Mouse (Mus musculus) hindbrain, embryonic 12.5 days (tissue): Measurements from ENCODE around the gene Cd151. TPM values are rescaled to one million over a fixed set of nuclear protein-coding genes. Genes with fewer than 3 reads are reported as not detected.

Source experiments
- ATAC-seq: fragments of 200-750 bp; cut with Nextera tagmentation; 2 replicates; pipeline ENCODE4 v1.8.0; 2017; ENCODE audit warnings: moderate TSS enrichment; ENCODE audit not compliant: low FRiP score
- H3K27ac ChIP-seq: fragments of 300-500 bp; sonication (generic); 2 replicates; pipeline ENCODE4 v1.5.1; 2016; ENCODE audit warnings: mild to moderate bottlenecking
- H3K27me3 ChIP-seq: fragments of 300-500 bp; sonication (generic); 2 replicates; pipeline ENCODE4 v1.6.1; 2016; ENCODE audit warnings: mild to moderate bottlenecking
- H3K36me3 ChIP-seq: fragments of 300-500 bp; sonication (generic); 2 replicates; pipeline ENCODE4 v1.6.1; 2016; ENCODE audit warnings: mild to moderate bottlenecking
- H3K4me1 ChIP-seq: fragments of 300-500 bp; sonication (generic); 2 replicates; pipeline ENCODE4 v1.6.1; 2016
- H3K4me2 ChIP-seq: fragments of 300-500 bp; sonication (generic); replicated peaks from 2 replicates; pipeline ENCODE4 v1.6.1; 2016; ENCODE audit warnings: mild to moderate bottlenecking
- H3K4me3 ChIP-seq: fragments of 300-500 bp; sonication (generic); 2 replicates; pipeline ENCODE4 v1.5.1; 2016; ENCODE audit warnings: mild to moderate bottlenecking
- H3K9ac ChIP-seq: fragments of 300-500 bp; sonication (generic); 2 replicates; pipeline ENCODE4 v1.6.1; 2016; ENCODE audit warnings: mild to moderate bottlenecking, moderate library complexity
- H3K9me3 ChIP-seq: fragments of 300-500 bp; sonication (generic); replicated peaks from 2 replicates; pipeline ENCODE4 v1.6.1; 2016; ENCODE audit warnings: mild to moderate bottlenecking
- WGBS: fragments of 180-500 bp; shearing (Covaris S2); methylation state at CpG from one replicate; pipeline ENCODE4 v1.1.7; 2016; 5-methylcytosine and 5-hydroxymethylcytosine counted together
- polyA plus RNA-seq: library from polyadenylated mRNA; unstranded; fragments of >200 nt; fragmentation: Nextera tagmentation; extraction: Ambion mirVana; gene quantifications from 2 replicates; pipeline ENCODE4 v1.2.1, GENCODE M21; 2016

Cd151 gene
- polyA plus RNA-seq, 1 experiment from 2014 or later = 14.4 TPM

- Histone ChIP-seq H3K9ac (no peak overlapping the region), H3K4me3 (no peak overlapping the region), H3K27me3 (peaks cover 17% of the 10 kb centered on the region), H3K36me3 (peaks cover 35% of the 10 kb centered on the region), H3K4me1 (peaks cover 21% of the 10 kb centered on the region), H3K27ac (no peak overlapping the region), H3K4me2 (no peak overlapping the region), H3K9me3 (no peaks in the 10 kb centered on the region)
- no peak for ATAC-seq
- WGBS = 83% methylated on average over 2 of the region's 2 CpGs
Observed at GRCm38 (mm10) chr7:141453636-141454035, 13.6 kb upstream of the Cd151 start.

- Histone ChIP-seq H3K4me2 (peak within 1 kb of the TSS; percentile 89), H3K36me3 (peaks cover 25% of the 10 kb centered on the region), H3K27me3 (peaks cover 31% of the 10 kb centered on the region), H3K9me3 (no peaks in the 10 kb centered on the region), H3K27ac (peak within 1 kb of the TSS; percentile 52), H3K9ac (peak within 1 kb of the TSS; percentile 63), H3K4me1 (peaks cover 17% of the 10 kb centered on the region), H3K4me3 (peak within 1 kb of the TSS; percentile 59)
- ATAC-seq = peak; percentile 81
- WGBS = under 1% methylated on average over 45 of the region's 45 CpGs
Observed at GRCm38 (mm10) chr7:141454967-141455551, 12.1 kb upstream of the Cd151 start, which contains the start of gene Pnpla2. Gene Pnpla2, plus strand, starts transcription at chr7:141455198.

GRCm38 (mm10) chr7:141455610-141456314 lies 11.4 kb upstream of the Cd151 start:
- Histone ChIP-seq H3K4me2 (peak overlapping the region; percentile 89), H3K4me3 (peak overlapping the region; percentile 59), H3K27me3 (peaks cover 38% of the 10 kb centered on the region), H3K9me3 (no peaks in the 10 kb centered on the region), H3K9ac (peak overlapping the region; percentile 63), H3K36me3 (peaks cover 19% of the 10 kb centered on the region), H3K27ac (peak overlapping the region; percentile 52; the same call in 1 of the 2 replicates), H3K4me1 (peaks cover 17% of the 10 kb centered on the region)
- WGBS = 2% methylated on average over 23 of the region's 23 CpGs
- peak; percentile 42 for ATAC-seq

- Histone ChIP-seq H3K9ac (no peak overlapping the region), H3K4me1 (peaks cover 20% of the 10 kb centered on the region), H3K27ac (no peak overlapping the region), H3K4me3 (no peak overlapping the region), H3K9me3 (no peaks in the 10 kb centered on the region), H3K27me3 (peaks cover 48% of the 10 kb centered on the region), H3K4me2 (no peak overlapping the region; the same call in 1 of the 2 replicates), H3K36me3 (peaks cover 9% of the 10 kb centered on the region)
- no peak for ATAC-seq
- WGBS = 95% methylated on average over 6 of the region's 6 CpGs
Observed at GRCm38 (mm10) chr7:141456739-141457138, 10.5 kb upstream of the Cd151 start.

GRCm38 (mm10) chr7:141457236-141457635 lies 10.0 kb upstream of the Cd151 start:
- Histone ChIP-seq H3K27ac (no peak overlapping the region), H3K9ac (no peak overlapping the region), H3K36me3 (peaks cover 4% of the 10 kb centered on the region; the same call in 1 of the 2 replicates), H3K4me1 (peaks cover 25% of the 10 kb centered on the region), H3K27me3 (peaks cover 53% of the 10 kb centered on the region), H3K9me3 (no peaks in the 10 kb centered on the region), H3K4me3 (no peak overlapping the region), H3K4me2 (no peak overlapping the region)
- ATAC-seq = no peak
- 91% methylated on average over 14 of the region's 14 CpGs for WGBS

GRCm38 (mm10) chr7:141457986-141458660 lies 9.1 kb upstream of the Cd151 start:
- 77% methylated on average over 15 of the region's 15 CpGs for WGBS
- H3K27ac ChIP-seq = no peak overlapping the region
- no peak overlapping the region for H3K4me2 ChIP-seq
- no peak overlapping the region for H3K9ac ChIP-seq
- H3K4me3 ChIP-seq = no peak overlapping the region
- H3K36me3 ChIP-seq = peaks cover 4% of the 10 kb centered on the region; the same call in 1 of the 2 replicates
- H3K27me3 ChIP-seq = peaks cover 62% of the 10 kb centered on the region
- no peak for ATAC-seq
- H3K9me3 ChIP-seq = no peaks in the 10 kb centered on the region
- peaks cover 27% of the 10 kb centered on the region for H3K4me1 ChIP-seq

- no peaks in the 10 kb centered on the region for H3K9me3 ChIP-seq
- H3K36me3 ChIP-seq = peaks cover 4% of the 10 kb centered on the region; the same call in 1 of the 2 replicates
- H3K4me3 ChIP-seq = no peak overlapping the region
- no peak overlapping the region for H3K27ac ChIP-seq
- ATAC-seq = no peak
- WGBS = 94% methylated on average over 11 of the region's 11 CpGs
- peaks cover 67% of the 10 kb centered on the region for H3K27me3 ChIP-seq
- H3K9ac ChIP-seq = no peak overlapping the region
- peaks cover 27% of the 10 kb centered on the region for H3K4me1 ChIP-seq
- no peak overlapping the region for H3K4me2 ChIP-seq
Observed at GRCm38 (mm10) chr7:141458661-141459060, 8.5 kb upstream of the Cd151 start.

- Histone ChIP-seq H3K4me1 (peaks cover 27% of the 10 kb centered on the region), H3K9me3 (no peaks in the 10 kb centered on the region), H3K9ac (no peak overlapping the region), H3K36me3 (peaks cover 4% of the 10 kb centered on the region; the same call in 1 of the 2 replicates), H3K27me3 (peaks cover 74% of the 10 kb centered on the region), H3K4me2 (no peak overlapping the region), H3K4me3 (no peak overlapping the region), H3K27ac (no peak overlapping the region)
- WGBS = 92% methylated on average over 17 of the region's 17 CpGs
- ATAC-seq = no peak
Observed at GRCm38 (mm10) chr7:141459301-141459711, 7.9 kb upstream of the Cd151 start.

GRCm38 (mm10) chr7:141460001-141460390 lies 7.2 kb upstream of the Cd151 start:
- 68% methylated on average over 5 of the region's 5 CpGs for WGBS
- no peaks in the 10 kb centered on the region for H3K9me3 ChIP-seq
- H3K4me2 ChIP-seq = no peak overlapping the region
- peaks cover 4% of the 10 kb centered on the region; the same call in 1 of the 2 replicates for H3K36me3 ChIP-seq
- peaks cover 81% of the 10 kb centered on the region for H3K27me3 ChIP-seq
- peaks cover 27% of the 10 kb centered on the region for H3K4me1 ChIP-seq
- no peak overlapping the region for H3K27ac ChIP-seq
- H3K4me3 ChIP-seq = no peak overlapping the region
- H3K9ac ChIP-seq = no peak overlapping the region
- ATAC-seq = no peak

- peak within 1 kb of the TSS; percentile 59 for H3K4me2 ChIP-seq
- H3K27ac ChIP-seq = no peak within 1 kb of the TSS
- peak within 1 kb of the TSS; percentile 54 for H3K9ac ChIP-seq
- H3K9me3 ChIP-seq = no peaks in the 10 kb centered on the region
- WGBS = 72% methylated on average over 15 of the region's 15 CpGs
- H3K4me3 ChIP-seq = peak within 1 kb of the TSS; percentile 35
- H3K4me1 ChIP-seq = peaks cover 31% of the 10 kb centered on the region
- H3K27me3 ChIP-seq = peaks cover 86% of the 10 kb centered on the region
- peaks cover 4% of the 10 kb centered on the region; the same call in 1 of the 2 replicates for H3K36me3 ChIP-seq
- ATAC-seq = no peak
Observed at GRCm38 (mm10) chr7:141460391-141461113, 6.6 kb upstream of the Cd151 start, which contains the start of gene Cracr2b. Gene Cracr2b, plus strand, starts transcription at chr7:141461094.

GRCm38 (mm10) chr7:141461521-141462332 lies 5.5 kb upstream of the Cd151 start:
- Histone ChIP-seq H3K4me2 (peak overlapping the region; percentile 59), H3K27me3 (peaks cover 96% of the 10 kb centered on the region), H3K9me3 (no peaks in the 10 kb centered on the region), H3K36me3 (peaks cover 4% of the 10 kb centered on the region; the same call in 1 of the 2 replicates), H3K27ac (no peak overlapping the region), H3K4me1 (peaks cover 22% of the 10 kb centered on the region), H3K9ac (peak overlapping the region; percentile 54), H3K4me3 (peak overlapping the region; percentile 35)
- 3% methylated on average over 50 of the region's 59 CpGs for whole genome bisulfite sequencing
- no peak for ATAC-seq
